Mouse (Mus musculus) urinary bladder, postnatal 10 days (tissue): ENCODE measurements around the gene Usmg5.

Experiments
- DNase-seq: peaks from one replicate; pipeline ENCODE4 v3.0.0; 2022; ENCODE audit warnings: low spot score

Usmg5 gene

DNA sequence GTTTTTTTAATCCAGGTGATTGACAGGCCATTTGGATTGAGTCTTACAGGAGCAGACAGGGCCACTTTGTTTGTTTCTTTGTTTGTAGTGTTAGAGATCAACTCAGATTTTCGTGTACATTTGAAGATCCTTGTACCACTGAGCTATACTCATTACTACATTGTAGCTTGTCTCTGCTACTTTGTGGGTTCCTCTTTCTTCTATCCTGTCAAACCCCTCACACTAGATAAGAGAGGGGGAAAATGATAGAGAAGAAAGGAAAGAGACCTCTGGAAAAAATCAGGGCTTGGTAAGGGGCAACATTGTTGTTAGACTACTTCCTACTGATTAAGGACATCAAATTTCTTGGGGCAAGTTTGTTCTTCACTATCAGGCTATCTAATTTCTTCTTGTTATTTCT is 32.8 kb downstream of the Usmg5 start:
- no peak for DNase-seq

DNA sequence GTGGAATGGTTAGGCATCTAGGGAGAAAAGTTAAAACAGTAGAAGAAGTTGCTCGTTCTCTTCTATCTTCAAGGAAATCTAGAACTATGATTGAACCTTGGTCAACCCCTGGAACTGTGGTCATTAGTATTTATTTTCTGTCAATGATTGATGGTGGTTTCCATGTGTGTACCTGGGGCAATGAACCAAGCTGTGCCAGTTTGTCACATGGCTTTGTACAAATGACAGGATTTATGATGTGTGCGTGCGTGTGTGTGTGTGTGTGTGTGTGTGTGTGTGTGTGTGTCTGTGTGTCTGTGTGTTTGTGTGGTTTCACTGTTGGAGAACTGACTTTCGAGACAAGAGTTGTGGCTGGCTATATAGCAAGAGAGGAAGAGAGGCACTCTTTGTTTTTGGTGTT is 37.0 kb downstream of the Usmg5 start:
- DNase-seq = no peak

DNA sequence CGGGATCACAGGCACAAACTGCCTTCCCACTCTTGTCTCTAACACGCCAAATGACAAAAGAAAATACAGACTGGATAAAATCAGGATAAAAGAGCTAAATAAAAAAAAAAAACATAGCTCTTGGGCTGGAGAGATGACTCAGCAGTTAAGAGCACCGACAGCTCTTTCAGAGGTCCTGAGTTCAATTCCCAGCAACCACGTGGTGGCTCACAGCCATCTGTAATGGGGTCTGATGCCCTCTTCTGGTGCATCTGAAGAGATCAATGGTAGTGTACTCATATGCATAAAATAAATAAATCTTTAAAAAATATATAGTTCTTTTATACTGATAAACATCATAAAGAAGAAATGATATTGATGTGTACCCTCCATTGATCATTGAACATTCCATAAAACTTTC is 37.5 kb downstream of the Usmg5 start:
- DNase-seq = no peak

DNA sequence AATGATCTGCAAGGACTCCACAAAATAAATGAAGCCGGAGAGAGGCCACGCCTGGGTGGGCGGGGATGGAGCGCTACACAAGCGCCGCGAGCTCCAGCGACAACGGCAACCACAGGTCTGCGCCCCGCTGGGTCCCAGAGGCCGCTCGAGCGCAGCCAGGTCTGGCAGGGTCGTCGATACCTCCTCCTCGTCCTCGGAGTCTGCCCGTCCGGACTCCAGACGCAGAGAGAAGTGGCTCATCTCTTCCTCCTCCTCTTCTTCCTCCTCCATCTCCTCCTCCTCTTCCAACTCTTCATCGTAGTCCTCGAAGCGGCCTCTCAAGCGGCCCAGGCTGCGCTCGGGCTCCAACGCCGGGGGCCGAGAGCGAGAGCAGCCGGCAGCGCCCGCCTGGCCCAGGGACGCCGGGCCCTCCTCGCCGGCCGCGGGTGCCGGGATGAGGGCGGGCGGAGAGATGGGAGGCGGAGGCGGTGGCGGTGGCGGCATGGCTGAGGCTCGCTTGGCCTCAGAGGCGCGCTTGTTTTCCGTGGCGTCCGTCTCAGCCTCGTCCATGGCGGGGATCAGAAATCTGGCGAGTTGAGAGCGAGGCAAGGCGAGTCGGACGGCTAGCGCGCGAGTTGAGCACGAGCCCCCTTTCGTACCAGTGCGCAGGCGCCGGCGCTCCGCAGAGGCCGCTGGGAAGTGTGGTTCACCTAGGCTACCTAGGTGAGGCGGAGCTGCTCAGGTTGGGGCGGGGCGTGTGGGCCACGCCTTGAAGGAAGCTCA is 40.0 kb downstream of the Usmg5 start, which contains the start of gene Pcgf6:
TSS of gene Pcgf6 (minus strand) at position 636 of the 762 bp plus-strand sequence.
- DNase-seq = peak; percentile 19

DNA sequence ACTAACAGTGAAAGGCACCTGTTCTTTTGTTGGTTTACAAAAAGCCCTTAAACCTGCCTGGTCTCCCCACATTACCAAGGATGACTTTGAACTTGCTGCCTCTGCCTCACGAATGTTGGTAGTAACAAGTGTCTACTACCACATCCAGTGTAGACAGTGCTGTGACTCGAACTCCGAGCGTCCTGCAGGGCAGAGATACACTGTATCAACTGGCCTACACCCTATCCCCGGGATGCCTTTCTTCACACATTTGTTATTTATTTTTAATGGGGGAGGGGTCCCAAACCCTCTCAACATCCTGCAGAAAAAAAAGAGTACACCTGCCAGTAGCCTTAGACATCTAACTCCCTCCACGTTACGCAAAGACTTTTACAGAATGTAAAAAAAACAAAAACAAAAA is 40.6 kb downstream of the Usmg5 start:
- no peak for DNase-seq

DNA sequence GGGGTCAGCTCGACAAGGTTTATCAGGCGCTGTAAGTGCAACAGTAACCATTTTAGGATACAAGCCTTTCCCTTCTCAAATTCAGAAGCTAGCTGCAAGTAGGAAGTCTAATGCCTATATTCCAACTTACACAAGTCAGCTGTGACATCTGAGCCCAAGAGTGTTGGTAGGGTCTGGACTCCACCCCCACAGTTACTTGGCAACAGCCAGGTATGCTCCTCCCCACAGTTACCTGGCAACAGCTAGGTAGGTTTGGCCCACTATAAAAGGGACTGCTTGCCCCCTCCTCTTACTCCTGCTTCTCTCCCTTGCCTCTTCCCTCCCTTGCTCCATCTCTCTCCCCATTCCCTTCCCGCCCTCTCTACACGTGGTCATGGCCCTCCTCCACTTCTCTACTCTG is 41.4 kb downstream of the Usmg5 start:
- no peak for DNase-seq

DNA sequence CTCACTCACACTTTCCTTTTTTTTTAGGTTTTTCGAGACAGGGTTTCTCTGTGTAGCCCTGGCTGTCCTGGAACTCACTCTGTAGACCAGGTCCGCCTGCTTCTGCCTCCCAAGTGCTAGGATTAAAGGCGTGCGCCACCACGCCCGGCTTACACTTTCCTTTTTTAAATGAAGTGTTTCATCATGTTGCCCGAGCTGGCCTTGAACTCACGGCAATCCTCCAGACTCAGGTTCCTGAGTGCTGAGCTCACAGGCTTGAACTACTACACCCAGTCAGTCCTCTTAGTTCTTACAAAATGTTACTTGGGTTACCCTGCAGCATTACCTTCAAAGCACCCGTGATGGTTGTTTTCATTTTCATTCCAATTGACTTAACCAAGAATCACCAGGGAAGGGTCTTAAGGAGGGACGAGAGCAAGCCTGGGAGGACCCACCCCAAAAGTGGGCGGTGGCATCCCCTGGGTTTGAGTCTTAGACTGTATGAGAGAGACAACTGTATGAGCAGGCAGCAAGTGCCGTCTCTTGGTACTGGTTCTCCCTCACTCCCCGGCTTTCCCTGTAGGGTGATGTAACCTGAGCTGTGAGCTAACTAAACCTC is 43.1 kb downstream of the Usmg5 start:
- no peak for DNase-seq

DNA sequence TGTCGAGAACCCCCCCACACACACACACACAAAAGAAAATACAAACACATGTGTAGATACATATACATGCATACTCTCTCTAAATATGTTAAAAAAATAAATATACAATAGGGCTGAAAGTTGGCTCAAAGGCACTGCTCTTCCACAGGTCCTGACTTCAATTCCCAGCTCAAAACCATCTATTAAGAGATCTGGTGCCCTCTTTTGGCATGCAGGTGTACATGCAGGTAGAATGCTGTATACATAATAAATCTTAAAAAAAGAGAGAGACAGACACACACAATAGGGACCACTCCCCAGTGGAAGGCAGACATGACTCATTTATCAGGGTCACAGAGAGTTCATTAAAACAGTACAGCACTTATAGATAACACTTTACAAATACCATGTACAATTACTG is 44.1 kb downstream of the Usmg5 start:
- DNase-seq = no peak

DNA sequence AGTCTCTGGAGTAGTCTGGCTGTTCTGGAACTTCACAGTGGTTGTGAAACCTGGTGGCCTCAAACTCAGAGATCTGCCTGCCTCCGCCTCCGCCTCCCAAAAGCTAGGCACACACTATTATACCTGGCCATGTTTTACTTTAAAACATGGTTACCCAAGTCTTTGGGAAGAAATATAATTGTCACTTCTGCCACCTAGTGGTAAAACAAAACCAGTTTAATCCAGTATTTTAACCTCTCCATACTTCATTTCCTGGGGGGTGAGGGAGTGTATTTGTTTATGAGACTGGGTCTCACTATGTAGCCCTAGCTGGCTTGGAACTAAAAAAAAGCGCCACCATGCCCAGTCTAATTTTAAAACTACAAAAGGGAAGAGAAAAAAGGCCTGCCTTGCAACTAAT is 46.8 kb downstream of the Usmg5 start:
- no peak for DNase-seq

DNA sequence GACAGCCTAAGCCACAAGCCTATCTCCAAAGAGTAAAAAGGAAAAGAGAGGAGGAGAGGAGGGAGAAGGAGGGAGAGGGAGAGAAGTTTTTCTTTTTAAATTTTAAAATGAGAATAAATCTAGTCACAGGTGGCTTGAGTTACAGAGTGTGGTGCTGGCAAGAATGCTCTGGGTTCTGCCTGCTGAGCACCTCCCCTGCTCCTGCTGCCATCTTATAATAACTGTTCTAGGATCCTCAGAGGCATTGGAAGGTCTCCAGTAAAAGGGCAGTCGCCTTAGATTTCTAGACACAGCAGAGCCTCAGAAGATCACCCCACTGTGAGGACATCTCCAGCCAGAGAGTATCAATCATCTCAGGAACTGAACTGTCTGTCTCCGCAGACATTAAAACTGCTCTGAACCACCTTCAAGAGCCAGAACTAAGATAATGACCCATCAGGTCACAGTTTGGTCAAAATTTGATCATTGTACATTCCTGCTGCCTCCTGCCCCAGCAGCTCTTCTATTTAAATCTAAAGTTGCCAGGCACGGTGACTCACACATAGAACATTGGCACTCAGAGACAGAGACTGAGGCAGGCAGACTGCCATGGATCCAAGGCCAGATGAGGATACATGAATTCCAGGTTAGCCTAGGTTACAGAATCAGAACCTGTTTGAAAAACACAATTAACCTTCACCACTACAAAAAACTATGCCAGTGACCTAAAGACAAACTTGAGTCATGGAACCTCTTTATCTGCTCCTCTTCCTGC is 49.5 kb downstream of the Usmg5 start:
- no peak for DNase-seq

DNA sequence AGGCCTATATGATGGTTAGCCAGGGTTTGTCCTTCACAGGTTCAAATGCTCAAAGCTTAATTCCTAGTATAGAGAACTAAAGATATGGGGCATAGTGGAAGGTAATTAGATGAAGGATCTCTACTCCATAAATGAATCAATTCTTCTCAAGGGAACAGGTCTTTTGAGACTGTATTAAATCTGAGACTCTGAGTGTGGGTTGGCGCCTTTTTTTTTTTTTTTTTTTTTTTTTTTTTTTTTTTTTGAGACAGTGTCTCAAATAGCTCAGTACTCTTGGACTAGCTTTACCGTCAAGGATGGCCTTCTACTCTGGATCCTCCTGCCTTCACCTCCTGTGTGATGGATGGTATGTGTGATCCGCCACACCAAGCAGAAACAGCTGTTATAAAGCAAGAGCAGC is 53.9 kb downstream of the Usmg5 start:
- DNase-seq = no peak

DNA sequence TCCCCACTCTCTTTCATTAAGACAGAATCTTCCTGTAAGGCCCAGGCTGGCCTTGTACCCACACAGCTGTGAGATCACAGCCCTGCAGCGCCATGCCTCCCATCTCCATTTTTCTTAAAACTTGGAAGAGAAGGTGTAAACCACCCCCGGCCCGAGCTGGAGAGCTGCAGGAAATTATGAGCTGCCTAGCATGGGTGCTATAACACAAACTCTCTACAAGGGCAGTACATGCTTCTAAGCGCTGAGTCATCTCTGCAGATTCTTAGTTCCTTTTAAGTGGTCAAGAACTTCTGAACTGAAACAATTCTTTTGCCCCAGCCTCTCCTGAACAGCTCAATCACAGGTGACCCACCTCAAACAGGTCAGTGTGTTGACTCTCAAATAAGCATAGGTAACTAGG is 55.5 kb downstream of the Usmg5 start:
- no peak for DNase-seq
